Mouse (Mus musculus) hindbrain, embryonic 11.5 days (tissue): Measurements from ENCODE around the gene Henmt1. TPM values are rescaled to one million over a fixed set of nuclear protein-coding genes. Genes with fewer than 3 reads are reported as not detected.

Experiments
- ATAC-seq: fragments of 200-750 bp; cut with Nextera tagmentation; 2 replicates; pipeline ENCODE4 v1.8.0; 2017; ENCODE audit warnings: mild to moderate bottlenecking, moderate TSS enrichment, moderate library complexity; ENCODE audit not compliant: low FRiP score
- DNase-seq: peaks from one replicate; pipeline ENCODE4 v3.0.0-alpha.2; 2015; ENCODE audit warnings: low spot score
- H3K27ac ChIP-seq: fragments of 300-500 bp; sonication (generic); 2 replicates; pipeline ENCODE4 v1.5.1; 2014; ENCODE audit warnings: mild to moderate bottlenecking, low read depth, low read length
- H3K27me3 ChIP-seq: fragments of 300-500 bp; sonication (generic); 2 replicates; pipeline ENCODE4 v1.6.1; 2014; ENCODE audit warnings: mild to moderate bottlenecking, low read length, moderate library complexity, mixed read lengths; ENCODE audit not compliant: control insufficient read depth, insufficient read depth
- H3K36me3 ChIP-seq: fragments of 300-500 bp; sonication (generic); 2 replicates; pipeline ENCODE4 v1.6.1; 2014; ENCODE audit warnings: mild to moderate bottlenecking, low read length, moderate library complexity, mixed read lengths; ENCODE audit not compliant: control insufficient read depth, insufficient read depth
- H3K4me1 ChIP-seq: fragments of 300-500 bp; sonication (generic); replicated peaks from 2 replicates; pipeline ENCODE4 v1.6.1; 2014; ENCODE audit warnings: low read length, mixed read lengths; ENCODE audit not compliant: control insufficient read depth, insufficient read depth
- H3K4me2 ChIP-seq: fragments of 300-500 bp; sonication (generic); replicated peaks from 2 replicates; pipeline ENCODE4 v1.6.1; 2014; ENCODE audit warnings: mild to moderate bottlenecking, low read depth, low read length
- H3K4me3 ChIP-seq: fragments of 300-500 bp; sonication (generic); 2 replicates; pipeline ENCODE4 v1.5.1; 2014; ENCODE audit warnings: low read depth, low read length
- H3K9ac ChIP-seq: fragments of 300-500 bp; sonication (generic); 2 replicates; pipeline ENCODE4 v1.6.1; 2014; ENCODE audit warnings: low read depth, low read length
- H3K9me3 ChIP-seq: fragments of 300-500 bp; sonication (generic); 2 replicates; pipeline ENCODE4 v1.6.1; 2016; ENCODE audit warnings: low read length; ENCODE audit not compliant: control insufficient read depth
- WGBS: fragments of 180-500 bp; shearing (Covaris S2); extraction: QIAGEN DNeasy Blood & Tissue Kit; methylation state at CpG from one replicate; pipeline ENCODE4 v1.1.7; 2014; 5-methylcytosine and 5-hydroxymethylcytosine counted together
- polyA plus RNA-seq: library from polyadenylated mRNA; unstranded; fragments of >200 nt; fragmentation: Nextera tagmentation; extraction: Ambion mirVana; gene quantifications from 2 replicates; pipeline ENCODE4 v1.2.1, GENCODE M21; 2014

Gene Henmt1
- polyA plus RNA-seq, 1 experiment from 2014 or later, result 0.52 TPM

- Histone ChIP-seq H3K4me1 (no peaks in the 10 kb centered on the region), H3K4me3 (no peak overlapping the region), H3K27ac (no peak overlapping the region), H3K36me3 (peaks cover 5% of the 10 kb centered on the region; the same call in 1 of the 2 replicates), H3K9ac (no peak overlapping the region), H3K27me3 (no peaks in the 10 kb centered on the region), H3K9me3 (no peaks in the 10 kb centered on the region), H3K4me2 (no peak overlapping the region)
- DNase-seq (no peak), ATAC-seq (no peak)
- 93% methylated on average over 13 of the region's 13 CpGs for WGBS
Measured at GRCm38 (mm10) chr3:108977340-108978030, 37.8 kb downstream of the Henmt1 start.

- H3K27ac ChIP-seq, result no peak overlapping the region
- no peak overlapping the region for H3K4me3 ChIP-seq
- no peak overlapping the region for H3K4me2 ChIP-seq
- ATAC-seq (no peak), DNase-seq (no peak)
- H3K36me3 ChIP-seq, result peaks cover 5% of the 10 kb centered on the region; the same call in 1 of the 2 replicates
- H3K4me1 ChIP-seq, result no peaks in the 10 kb centered on the region
- WGBS, result 90% methylated on average over 6 of the region's 6 CpGs
- no peak overlapping the region for H3K9ac ChIP-seq
- no peaks in the 10 kb centered on the region for H3K9me3 ChIP-seq
- no peaks in the 10 kb centered on the region for H3K27me3 ChIP-seq
Measured at GRCm38 (mm10) chr3:108981946-108982345, 42.3 kb downstream of the Henmt1 start.

GRCm38 (mm10) chr3:108983989-108984388 lies 44.3 kb downstream of the Henmt1 start:
- DNase-seq, result no peak
- Histone ChIP-seq H3K4me2 (no peak overlapping the region), H3K36me3 (peaks cover 5% of the 10 kb centered on the region; the same call in 1 of the 2 replicates), H3K9ac (no peak overlapping the region), H3K4me3 (no peak overlapping the region), H3K27me3 (no peaks in the 10 kb centered on the region), H3K27ac (no peak overlapping the region), H3K4me1 (no peaks in the 10 kb centered on the region), H3K9me3 (no peaks in the 10 kb centered on the region)
- no peak for ATAC-seq
- 84% methylated on average over 5 of the region's 5 CpGs for WGBS

- WGBS, result 81% methylated on average over 1 of the region's 1 CpGs
- no peak overlapping the region for H3K4me2 ChIP-seq
- no peaks in the 10 kb centered on the region for H3K36me3 ChIP-seq
- DNase-seq (peak; percentile 31), ATAC-seq (no peak)
- no peak overlapping the region for H3K27ac ChIP-seq
- no peak overlapping the region for H3K4me3 ChIP-seq
- H3K4me1 ChIP-seq, result no peaks in the 10 kb centered on the region
- H3K27me3 ChIP-seq, result no peaks in the 10 kb centered on the region
- H3K9me3 ChIP-seq, result no peaks in the 10 kb centered on the region
- H3K9ac ChIP-seq, result no peak overlapping the region
Measured at GRCm38 (mm10) chr3:108986534-108986933, 46.9 kb downstream of the Henmt1 start.

GRCm38 (mm10) chr3:108987009-108987659 lies 47.5 kb downstream of the Henmt1 start:
- no peak overlapping the region for H3K27ac ChIP-seq
- WGBS, result 64% methylated on average over 12 of the region's 12 CpGs
- no peaks in the 10 kb centered on the region for H3K4me1 ChIP-seq

GRCm38 (mm10) chr3:108989971-108990548 lies 50.4 kb downstream of the Henmt1 start:
- Histone ChIP-seq H3K4me3 (no peak overlapping the region), H3K9ac (no peak overlapping the region), H3K9me3 (no peaks in the 10 kb centered on the region), H3K27me3 (no peaks in the 10 kb centered on the region), H3K27ac (no peak overlapping the region), H3K36me3 (no peaks in the 10 kb centered on the region), H3K4me2 (no peak overlapping the region), H3K4me1 (no peaks in the 10 kb centered on the region)
- ATAC-seq, result no peak
- WGBS, result 85% methylated on average over 9 of the region's 9 CpGs
- DNase-seq, result no peak

More at GRCm38 (mm10) chr3:108987009-108987659, 47.5 kb downstream of the Henmt1 start:
- Histone ChIP-seq H3K4me2 (no peak overlapping the region), H3K9me3 (no peaks in the 10 kb centered on the region), H3K36me3 (no peaks in the 10 kb centered on the region), H3K27me3 (no peaks in the 10 kb centered on the region), H3K9ac (0 out of 2 replicates have a peak overlapping the region, but pooled peaks have one; percentile 28), H3K4me3 (no peak overlapping the region)
- ATAC-seq (peak; percentile 70), DNase-seq (no peak)

- Histone ChIP-seq H3K4me3 (no peak overlapping the region), H3K27me3 (no peaks in the 10 kb centered on the region)
Measured at GRCm38 (mm10) chr3:108994477-108994876, 54.8 kb downstream of the Henmt1 start.

GRCm38 (mm10) chr3:108995379-108995778 lies 55.7 kb downstream of the Henmt1 start:
- no peaks in the 10 kb centered on the region for H3K27me3 ChIP-seq
- H3K9ac ChIP-seq, result no peak overlapping the region
- ATAC-seq, result no peak
- no peaks in the 10 kb centered on the region for H3K36me3 ChIP-seq
- no peak overlapping the region for H3K4me3 ChIP-seq
- 85% methylated on average over 2 of the region's 2 CpGs for WGBS
- no peaks in the 10 kb centered on the region for H3K9me3 ChIP-seq
- H3K4me1 ChIP-seq, result no peaks in the 10 kb centered on the region
- no peak overlapping the region for H3K4me2 ChIP-seq
- H3K27ac ChIP-seq, result no peak overlapping the region
- DNase-seq, result no peak

More at GRCm38 (mm10) chr3:108994477-108994876, 54.8 kb downstream of the Henmt1 start:
- H3K27ac ChIP-seq, result no peak overlapping the region
- H3K4me2 ChIP-seq, result no peak overlapping the region
- 98% methylated on average over 2 of the region's 2 CpGs for WGBS
- no peaks in the 10 kb centered on the region for H3K4me1 ChIP-seq
- no peaks in the 10 kb centered on the region for H3K36me3 ChIP-seq
- no peak overlapping the region for H3K9ac ChIP-seq
- DNase-seq, result no peak
- no peak for ATAC-seq
- no peaks in the 10 kb centered on the region for H3K9me3 ChIP-seq
